14 mouse cellular contexts compared by ENCODE assay signal in the genomic region with DNA sequence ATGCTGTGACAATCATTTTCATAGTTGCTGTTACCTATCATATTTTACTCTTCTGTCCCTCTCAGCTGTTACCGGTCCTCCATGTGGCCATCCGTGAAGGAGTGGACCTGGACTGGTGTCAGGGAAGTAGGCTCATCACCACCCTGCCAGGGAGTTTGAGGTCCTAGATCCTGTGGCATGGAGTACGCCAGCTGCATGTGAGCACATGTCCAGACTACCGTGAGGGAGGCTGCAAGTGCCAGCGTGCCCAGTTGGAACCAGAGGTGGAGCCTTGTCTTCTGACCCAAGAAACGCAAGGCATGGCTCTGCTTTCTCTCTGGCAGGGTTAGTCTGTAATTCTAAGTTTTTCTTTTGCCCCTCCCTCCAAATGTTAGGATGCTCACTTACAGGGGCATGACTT.
DNase-seq lines count a peak whose midpoint lies in the region.
"Had no signal": no experiment of that assay in that cellular context is flagged by ENCODE, and none has a peak within 500 bp of the region (broad histone marks: within the 10 kb centered on the region; RNA-seq: fewer than 3 reads in every experiment).

No protein-coding gene starts in this region.

- peak; percentile 62 for DNase-seq in fat pad, adult 2 months (ENCODE audit: extremely low read depth, low read depth, low spot score)
- peak; percentile 66 for DNase-seq in gonadal fat pad, adult 2 months (ENCODE audit: low read depth)
- no peak for DNase-seq in kidney, adult 9 months
- no peak for DNase-seq in cerebellum, postnatal 10 days
- DNase-seq: adrenal gland, adult 2 months; adrenal gland, adult 8-10 months; adrenal gland, postnatal 10 days; adrenal gland, postnatal 14 days; adrenal gland, postnatal 25 days; adrenal gland, postnatal 36 days; B cell, adult 2 months; cerebellum, adult 11 months; cerebellum, adult 11-12 months; cerebellum, adult 18-20 months had no signal

Comparison
In these comparisons a context has a peak if more than half of its experiments do, and no peak if none do; other contexts are left out.
1. DNase-seq: peak in fat pad, adult 2 months (single experiment) and gonadal fat pad, adult 2 months (single experiment); none in kidney, adult 9 months (single experiment) and cerebellum, postnatal 10 days (0 of 2).